Mouse (Mus musculus): ENCODE results near the gene Zfp518b.

Gene Zfp518b

GRCm38 (mm10) chr5:38632463-38633449 is 51.9 kb downstream of the Zfp518b start:
- peak; percentile 30 to 73 for DNase-seq (ENCODE audit: low spot score in 2 of 2)

GRCm38 (mm10) chr5:38628023-38628422 is 56.6 kb downstream of the Zfp518b start:
- no peak for DNase-seq (ENCODE audit: low spot score in 2 of 2)

GRCm38 (mm10) chr5:38626883-38627282 is 57.7 kb downstream of the Zfp518b start:
- DNase-seq (ENCODE audit: low spot score in 2 of 2): no peak

GRCm38 (mm10) chr5:38620783-38621182 is 63.8 kb downstream of the Zfp518b start:
- peak in 1 of 2 experiments; percentile 31 for DNase-seq (ENCODE audit: low spot score in 2 of 2)

- no peak for DNase-seq (ENCODE audit: low spot score in 2 of 2)
These were observed 65.7 kb downstream of the Zfp518b start for GRCm38 (mm10) chr5:38618908-38619307.

Measured in spleen, postnatal 10 days (tissue).